Mouse (Mus musculus) T-helper 2 cell (primary cell): ENCODE results near the gene Phldb3.
"Not testable (repeated sequence)": the region's sequence is repeated elsewhere in the genome, so short reads cannot be mapped to it uniquely, and the experiment has no call there.

ENCODE experiments used
- in situ Hi-C: fragments of 300-600 bp; cut with MboI, MseI; formaldehyde crosslinking; loops from one replicate; pipeline ENCODE4 v1.15.1; 2025; ENCODE audit warnings: high pct_unique_total_duplicates

Gene Phldb3

GRCm38 (mm10) chr7:24594309-24594803 lies 16.2 kb upstream of the Phldb3 start:
- in situ Hi-C loops = no loop called here

- in situ Hi-C loops = no loop called here
Measured at GRCm38 (mm10) chr7:24595464-24595863, 15.1 kb upstream of the Phldb3 start.

GRCm38 (mm10) chr7:24598121-24598520 lies 12.4 kb upstream of the Phldb3 start:
- in situ Hi-C loops = no loop called here

GRCm38 (mm10) chr7:24599211-24600067 lies 11.1 kb upstream of the Phldb3 start:
- in situ Hi-C loops = loop anchor here (5.0 kb wide), 1 partner anchor 43 kb away; no protein-coding TSS in a partner anchor

GRCm38 (mm10) chr7:24600941-24601597 lies 9.5 kb upstream of the Phldb3 start:
- in situ Hi-C loops = loop anchor here (5.0 kb wide), 1 partner anchor 41 kb away; no protein-coding TSS in a partner anchor

- in situ Hi-C loops = no loop called here
Measured at GRCm38 (mm10) chr7:24605561-24605960, 5.0 kb upstream of the Phldb3 start.

- in situ Hi-C loops = no loop called here
Measured at GRCm38 (mm10) chr7:24606046-24606445, 4.5 kb upstream of the Phldb3 start.

GRCm38 (mm10) chr7:24608017-24608416 lies 2.5 kb upstream of the Phldb3 start:
- in situ Hi-C loops = no loop called here

GRCm38 (mm10) chr7:24608561-24608960 lies 2.0 kb upstream of the Phldb3 start:
- in situ Hi-C loops = no loop called here

- in situ Hi-C loops = loop anchor here (5.0 kb wide), 1 partner anchor 79 kb away; the partner anchor contains the start of gene Irgq
Measured at GRCm38 (mm10) chr7:24610879-24611494, 424 bp downstream of the Phldb3 start.

GRCm38 (mm10) chr7:24611709-24612108 lies 1.1 kb downstream of the Phldb3 start:
- in situ Hi-C loops = loop anchor here (5.0 kb wide), 1 partner anchor 79 kb away; the partner anchor contains the start of gene Irgq

- in situ Hi-C loops = loop anchor here (5.0 kb wide), 1 partner anchor 80 kb away; the partner anchor contains the start of gene Irgq
Measured at GRCm38 (mm10) chr7:24612308-24612910, 1.8 kb downstream of the Phldb3 start.

GRCm38 (mm10) chr7:24614816-24615215 lies 4.3 kb downstream of the Phldb3 start:
- in situ Hi-C loops = loop anchor here (5.0 kb wide), 1 partner anchor 83 kb away; the partner anchor contains the start of gene Irgq

- in situ Hi-C loops = no loop called here
Measured at GRCm38 (mm10) chr7:24617763-24618162, 7.2 kb downstream of the Phldb3 start.

GRCm38 (mm10) chr7:24618374-24618773 lies 7.8 kb downstream of the Phldb3 start:
- in situ Hi-C loops = not testable (repeated sequence)

- in situ Hi-C loops = no loop called here
Measured at GRCm38 (mm10) chr7:24619671-24620397, 9.3 kb downstream of the Phldb3 start.

GRCm38 (mm10) chr7:24621193-24621592 lies 10.6 kb downstream of the Phldb3 start:
- in situ Hi-C loops = no loop called here

GRCm38 (mm10) chr7:24622967-24623366 lies 12.4 kb downstream of the Phldb3 start:
- in situ Hi-C loops = no loop called here

GRCm38 (mm10) chr7:24628685-24629610 lies 18.4 kb downstream of the Phldb3 start:
- in situ Hi-C loops = no loop called here

- in situ Hi-C loops = no loop called here
Measured at GRCm38 (mm10) chr7:24629672-24630071, 19.1 kb downstream of the Phldb3 start.
